Mouse (Mus musculus) heart, embryonic 15.5 days (tissue): ENCODE measurements around the gene Lasp1. TPM values are rescaled to one million over a fixed set of nuclear protein-coding genes. Genes with fewer than 3 reads are reported as not detected.

Experiments
- ATAC-seq: fragments of 200-750 bp; cut with Nextera tagmentation; replicated peaks from 2 replicates; pipeline ENCODE4 v1.8.0; 2017; ENCODE audit warnings: low read depth, moderate TSS enrichment; ENCODE audit not compliant: insufficient number of reproducible peaks, insufficient read depth, low FRiP score
- H3K27ac ChIP-seq: fragments of 300-500 bp; sonication (generic); 2 replicates; pipeline ENCODE4 v1.5.1; 2015; ENCODE audit warnings: mild to moderate bottlenecking, inconsistent platforms
- H3K27me3 ChIP-seq: fragments of 300-500 bp; sonication (generic); 2 replicates; pipeline ENCODE4 v1.6.1; 2015; ENCODE audit warnings: inconsistent platforms
- H3K36me3 ChIP-seq: fragments of 300-500 bp; sonication (generic); 2 replicates; pipeline ENCODE4 v1.6.1; 2015; ENCODE audit warnings: mild to moderate bottlenecking, inconsistent platforms
- H3K4me1 ChIP-seq: fragments of 300-500 bp; sonication (generic); replicated peaks from 2 replicates; pipeline ENCODE4 v1.6.1; 2015; ENCODE audit warnings: inconsistent platforms
- H3K4me2 ChIP-seq: fragments of 300-500 bp; sonication (generic); 2 replicates; pipeline ENCODE4 v1.6.1; 2015; ENCODE audit warnings: inconsistent platforms, mild to moderate bottlenecking, moderate library complexity
- H3K4me3 ChIP-seq: fragments of 300-500 bp; sonication (generic); 2 replicates; pipeline ENCODE4 v1.5.1; 2015; ENCODE audit warnings: mild to moderate bottlenecking, inconsistent platforms
- H3K9ac ChIP-seq: fragments of 300-500 bp; sonication (generic); 2 replicates; pipeline ENCODE4 v1.6.1; 2015; ENCODE audit warnings: mild to moderate bottlenecking, inconsistent platforms
- H3K9me3 ChIP-seq: fragments of 300-500 bp; sonication (generic); replicated peaks from 2 replicates; pipeline ENCODE4 v1.6.1; 2016; ENCODE audit warnings: inconsistent platforms
- WGBS: fragments of 180-500 bp; shearing (Covaris S2); methylation state at CpG from one replicate; pipeline ENCODE4 v1.1.7; 2015; ENCODE audit warnings: mixed read lengths; 5-methylcytosine and 5-hydroxymethylcytosine counted together
- polyA plus RNA-seq: library from polyadenylated mRNA; unstranded; fragments of >200 nt; fragmentation: Nextera tagmentation; extraction: Ambion mirVana; gene quantifications from 2 replicates; pipeline ENCODE4 v1.2.1, GENCODE M21; 2015

The Lasp1 gene
- polyA plus RNA-seq, 1 experiment from 2014 or later: 40.3 TPM

GRCm38 (mm10) chr11:97811569-97812362, 13.0 kb downstream of the Lasp1 start:
- WGBS: 42% methylated on average over 12 of the region's 13 CpGs
- ATAC-seq: no peak
- no peaks in the 10 kb centered on the region for H3K9me3 ChIP-seq
- peaks cover 91% of the 10 kb centered on the region for H3K4me1 ChIP-seq
- H3K36me3 ChIP-seq: peaks cover 21% of the 10 kb centered on the region
- no peak overlapping the region for H3K4me3 ChIP-seq
- no peak overlapping the region for H3K27ac ChIP-seq
- H3K9ac ChIP-seq: no peak overlapping the region
- no peaks in the 10 kb centered on the region for H3K27me3 ChIP-seq
- H3K4me2 ChIP-seq: no peak overlapping the region

DNA sequence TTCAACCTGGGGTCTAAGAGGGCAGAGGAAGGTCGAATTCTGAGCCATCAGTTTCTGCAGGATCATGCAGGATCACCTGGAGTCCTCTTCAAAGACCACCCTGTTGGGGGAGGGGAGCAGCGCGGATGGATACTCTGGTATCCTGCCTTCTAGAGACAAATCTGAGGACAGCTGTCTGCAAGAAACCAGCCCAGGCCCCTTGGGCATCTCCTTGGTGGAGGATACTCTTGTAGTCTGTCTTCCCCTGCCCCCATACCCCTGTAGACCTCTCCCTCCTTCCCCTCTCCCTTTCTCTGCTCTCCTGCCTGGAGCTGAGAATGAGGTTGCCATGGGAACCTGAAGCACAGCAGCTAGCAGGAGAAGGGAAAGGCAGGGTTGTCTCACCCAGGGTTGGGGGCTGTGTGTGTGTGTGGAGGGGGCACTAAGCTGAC, 13.7 kb downstream of the Lasp1 start:
- Histone ChIP-seq H3K27ac (no peak overlapping the region), H3K9ac (no peak overlapping the region; the same call in 1 of the 2 replicates), H3K36me3 (peaks cover 17% of the 10 kb centered on the region), H3K4me1 (peaks cover 92% of the 10 kb centered on the region), H3K9me3 (no peaks in the 10 kb centered on the region), H3K4me2 (no peak overlapping the region), H3K4me3 (no peak overlapping the region), H3K27me3 (no peaks in the 10 kb centered on the region)
- WGBS: 58% methylated on average over 3 of the region's 3 CpGs
- ATAC-seq: no peak

GRCm38 (mm10) chr11:97813085-97813484, 14.3 kb downstream of the Lasp1 start:
- no peak overlapping the region for H3K27ac ChIP-seq

GRCm38 (mm10) chr11:97813746-97814515, 15.1 kb downstream of the Lasp1 start:
- Histone ChIP-seq H3K27me3 (no peaks in the 10 kb centered on the region), H3K4me3 (no peak overlapping the region), H3K36me3 (peaks cover 17% of the 10 kb centered on the region), H3K4me1 (peaks cover 92% of the 10 kb centered on the region), H3K9ac (no peak overlapping the region), H3K4me2 (no peak overlapping the region), H3K27ac (no peak overlapping the region), H3K9me3 (no peaks in the 10 kb centered on the region)
- 76% methylated on average over 17 of the region's 17 CpGs for WGBS
- no peak for ATAC-seq

More at GRCm38 (mm10) chr11:97813085-97813484, 14.3 kb downstream of the Lasp1 start:
- H3K4me3 ChIP-seq: no peak overlapping the region
- WGBS: 55% methylated on average over 7 of the region's 7 CpGs
- no peaks in the 10 kb centered on the region for H3K9me3 ChIP-seq
- H3K4me2 ChIP-seq: no peak overlapping the region
- no peak overlapping the region for H3K9ac ChIP-seq
- peaks cover 17% of the 10 kb centered on the region for H3K36me3 ChIP-seq
- no peak for ATAC-seq
- peaks cover 92% of the 10 kb centered on the region for H3K4me1 ChIP-seq
- no peaks in the 10 kb centered on the region for H3K27me3 ChIP-seq

DNA sequence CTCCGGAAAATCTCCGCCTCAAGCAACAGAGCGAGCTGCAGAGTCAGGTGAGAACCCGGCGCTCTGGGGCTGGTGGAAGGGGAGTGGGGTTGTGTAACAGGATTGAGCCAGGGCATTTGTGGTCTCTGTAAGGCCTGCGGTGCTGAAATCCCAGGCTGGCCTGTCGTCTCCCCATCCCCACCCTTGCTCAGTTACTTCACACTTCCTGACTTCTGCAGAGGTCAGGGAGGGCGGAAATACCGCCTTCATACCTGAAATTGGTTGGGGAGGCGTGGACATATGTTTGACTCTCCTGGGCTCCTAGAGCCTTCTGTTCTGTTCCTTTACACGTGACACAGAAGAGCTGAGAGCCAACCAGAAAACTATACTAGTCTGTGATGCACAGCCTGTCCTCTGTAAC, 16.9 kb downstream of the Lasp1 start:
- 70% methylated on average over 11 of the region's 11 CpGs for WGBS
- no peak overlapping the region for H3K4me3 ChIP-seq
- no peak for ATAC-seq
- peak overlapping the region; percentile 19; the same call in 1 of the 2 replicates for H3K27ac ChIP-seq
- H3K4me1 ChIP-seq: peaks cover 90% of the 10 kb centered on the region
- no peak overlapping the region for H3K4me2 ChIP-seq
- no peak overlapping the region for H3K9ac ChIP-seq
- H3K27me3 ChIP-seq: no peaks in the 10 kb centered on the region
- peaks cover 22% of the 10 kb centered on the region for H3K36me3 ChIP-seq
- no peaks in the 10 kb centered on the region for H3K9me3 ChIP-seq

DNA sequence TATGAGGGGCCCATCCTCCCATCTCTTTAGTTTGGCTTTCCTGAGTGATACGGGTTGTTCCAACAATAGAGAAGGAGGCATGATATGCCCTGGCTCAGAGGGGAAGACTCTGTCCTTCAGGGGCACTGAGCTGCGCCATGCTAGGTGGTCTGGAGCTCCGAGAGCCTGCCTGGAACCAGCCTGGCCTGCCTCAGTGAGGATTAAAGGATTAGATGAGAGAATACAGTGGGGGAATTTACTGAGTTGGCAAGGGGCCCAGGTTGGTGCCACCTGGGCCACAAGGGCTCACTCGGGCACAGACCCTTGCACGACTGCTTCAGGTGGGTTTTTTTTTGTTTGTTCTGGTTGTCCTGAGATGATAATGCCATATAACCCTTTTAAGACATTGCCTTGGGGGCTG, 17.4 kb downstream of the Lasp1 start:
- Histone ChIP-seq H3K9ac (peak overlapping the region; percentile 2; the same call in 1 of the 2 replicates), H3K4me1 (peaks cover 90% of the 10 kb centered on the region), H3K27ac (0 out of 2 replicates have a peak overlapping the region, but pooled peaks have one; percentile 19), H3K4me3 (no peak overlapping the region), H3K36me3 (peaks cover 22% of the 10 kb centered on the region), H3K4me2 (no peak overlapping the region), H3K27me3 (no peaks in the 10 kb centered on the region), H3K9me3 (no peaks in the 10 kb centered on the region)
- WGBS: 64% methylated on average over 5 of the region's 5 CpGs
- ATAC-seq: no peak

- Histone ChIP-seq H3K9me3 (no peaks in the 10 kb centered on the region), H3K9ac (peak overlapping the region; percentile 19; the same call in 1 of the 2 replicates), H3K36me3 (peaks cover 22% of the 10 kb centered on the region), H3K4me1 (peaks cover 90% of the 10 kb centered on the region), H3K27ac (peak overlapping the region; percentile 74), H3K4me3 (no peak overlapping the region), H3K4me2 (peak overlapping the region; percentile 26; the same call in 1 of the 2 replicates), H3K27me3 (no peaks in the 10 kb centered on the region)
- WGBS: 44% methylated on average over 9 of the region's 9 CpGs
- ATAC-seq: no peak
Measured at GRCm38 (mm10) chr11:97816916-97817315, 18.1 kb downstream of the Lasp1 start.

DNA sequence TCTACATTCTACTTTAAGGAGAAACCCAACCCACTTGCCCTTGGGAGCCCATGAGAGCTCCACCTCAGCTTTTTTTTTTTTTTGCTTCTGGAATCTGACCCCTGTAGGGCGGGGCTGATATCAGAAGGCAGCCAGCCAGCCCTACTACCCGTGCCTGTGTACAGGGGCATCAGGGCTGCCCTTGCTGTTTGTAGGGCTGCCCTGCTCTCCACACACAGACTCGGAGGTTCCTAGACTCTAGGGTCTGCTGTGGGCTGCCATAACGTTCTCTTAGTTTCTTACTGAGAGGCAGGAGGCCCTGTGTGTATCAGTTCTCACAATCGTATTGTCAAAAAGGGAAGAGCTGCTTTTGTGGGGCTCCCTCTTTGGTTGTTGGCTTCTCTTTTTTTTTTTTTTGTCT, 18.6 kb downstream of the Lasp1 start:
- Histone ChIP-seq H3K4me1 (peaks cover 85% of the 10 kb centered on the region), H3K9me3 (no peaks in the 10 kb centered on the region), H3K27me3 (no peaks in the 10 kb centered on the region), H3K9ac (no peak overlapping the region), H3K36me3 (peaks cover 22% of the 10 kb centered on the region), H3K27ac (peak overlapping the region; percentile 74), H3K4me2 (peak overlapping the region; percentile 26), H3K4me3 (no peak overlapping the region)
- ATAC-seq: no peak
- 29% methylated on average over 5 of the region's 5 CpGs for WGBS

DNA sequence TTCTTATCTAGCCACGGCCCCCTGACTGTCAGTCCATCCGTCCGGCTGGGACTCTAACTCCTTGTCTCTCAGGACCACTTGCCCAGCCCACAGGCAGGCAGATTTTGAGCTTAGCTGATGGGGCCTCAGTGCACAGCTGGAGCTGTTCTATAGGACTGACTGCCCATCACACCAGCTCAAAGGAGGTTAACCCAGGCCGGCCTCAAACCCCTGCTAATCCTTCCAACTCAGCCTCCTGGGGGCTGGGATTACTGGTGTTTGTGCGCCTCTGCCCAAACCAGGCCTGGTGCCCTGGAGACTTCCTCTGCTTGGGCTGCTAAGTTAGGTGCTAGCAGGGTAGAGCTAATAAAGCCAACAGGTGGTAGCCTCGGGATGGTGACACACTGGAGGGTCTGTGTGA, 19.2 kb downstream of the Lasp1 start:
- peaks cover 22% of the 10 kb centered on the region for H3K36me3 ChIP-seq

GRCm38 (mm10) chr11:97818571-97818970, 19.8 kb downstream of the Lasp1 start:
- no peak overlapping the region for H3K4me2 ChIP-seq

More for the DNA sequence above, 19.2 kb downstream of the Lasp1 start:
- 61% methylated on average over 6 of the region's 6 CpGs for WGBS
- no peak for ATAC-seq
- no peaks in the 10 kb centered on the region for H3K27me3 ChIP-seq
- no peak overlapping the region for H3K4me2 ChIP-seq
- H3K4me1 ChIP-seq: peaks cover 79% of the 10 kb centered on the region
- H3K4me3 ChIP-seq: no peak overlapping the region
- no peaks in the 10 kb centered on the region for H3K9me3 ChIP-seq
- no peak overlapping the region for H3K9ac ChIP-seq
- H3K27ac ChIP-seq: peak overlapping the region; percentile 69; the same call in 1 of the 2 replicates

GRCm38 (mm10) chr11:97819102-97819501, 20.3 kb downstream of the Lasp1 start:
- peaks cover 21% of the 10 kb centered on the region for H3K36me3 ChIP-seq
- H3K9ac ChIP-seq: no peak overlapping the region

More at GRCm38 (mm10) chr11:97818571-97818970, 19.8 kb downstream of the Lasp1 start:
- Histone ChIP-seq H3K4me3 (no peak overlapping the region), H3K36me3 (peaks cover 19% of the 10 kb centered on the region), H3K4me1 (peaks cover 73% of the 10 kb centered on the region), H3K27ac (peak overlapping the region; percentile 69), H3K9ac (no peak overlapping the region), H3K9me3 (no peaks in the 10 kb centered on the region), H3K27me3 (no peaks in the 10 kb centered on the region)
- no peak for ATAC-seq
- WGBS: 12% methylated on average over 4 of the region's 4 CpGs

More at GRCm38 (mm10) chr11:97819102-97819501, 20.3 kb downstream of the Lasp1 start:
- 46% methylated on average over 4 of the region's 4 CpGs for WGBS
- Histone ChIP-seq H3K4me1 (peaks cover 68% of the 10 kb centered on the region), H3K27ac (peak overlapping the region; percentile 69), H3K4me3 (no peak overlapping the region), H3K9me3 (no peaks in the 10 kb centered on the region), H3K4me2 (no peak overlapping the region), H3K27me3 (no peaks in the 10 kb centered on the region)
- no peak for ATAC-seq
